Mouse (Mus musculus): ENCODE measurements at regions not wholly inside any gene's neighbourhood (a gene's known extent, or its start where the extent isn't known, plus 50 kb on each side); places are given as distances from the start of the nearest gene placed in this dataset.

GRCm38 (mm10) chr16:52744720-52745119 is 290.8 kb upstream of the Alcam start:
- TF ChIP-seq CTCF (IDR thresholded peaks at IDR 0.05; ENCODE audit: low read depth, low read length) (no peak), GATA1 (IDR thresholded peaks at IDR 0.05; ENCODE audit: borderline replicate concordance, low read length) (no peak), GATA2 (IDR thresholded peaks at IDR 0.05; ENCODE audit: borderline replicate concordance, low read depth, low read length) (no peak), POLR2AphosphoS5 (IDR thresholded peaks at IDR 0.05; ENCODE audit: insufficient replicate concordance, low read depth, low read length) (no peak), TAL1 (conservative IDR thresholded peaks at IDR 0.05; ENCODE audit: low read depth, low read length) (no peak)
